Mouse (Mus musculus): ENCODE measurements around the gene Cacng2. TPM values are rescaled to one million over a fixed set of nuclear protein-coding genes. Genes with fewer than 3 reads are reported as not detected.

Cacng2 gene
- polyA plus RNA-seq, 1 experiment from 2014 or later: not detected

GRCm38 (mm10) chr15:78056930-78057329 is 62.9 kb downstream of the Cacng2 start:
- ATAC-seq (ENCODE audit: insufficient number of reproducible peaks, low FRiP score): no peak
- WGBS: 67% methylated on average over 1 of the region's 1 CpGs
- H3K4me2 ChIP-seq: no peak overlapping the region

GRCm38 (mm10) chr15:78050682-78051081 is 69.1 kb downstream of the Cacng2 start:
- no peak for ATAC-seq (ENCODE audit: insufficient number of reproducible peaks, low FRiP score)
- Histone ChIP-seq H3K27me3 (replicated peaks) (no peaks in the 10 kb centered on the region), H3K9me3 (replicated peaks) (0 out of 2 replicates have a peak, but pooled peaks cover 5% of the 10 kb centered on the region), H3K36me3 (no peaks in the 10 kb centered on the region), H3K4me2 (no peak overlapping the region), H3K9ac (no peak overlapping the region), H3K4me1 (replicated peaks) (no peaks in the 10 kb centered on the region), H3K4me3 (no peak overlapping the region), H3K27ac (ENCODE audit: poor library complexity, severe bottlenecking) (no peak overlapping the region)
- 81% methylated on average over 10 of the region's 10 CpGs for WGBS

More at GRCm38 (mm10) chr15:78056930-78057329, 62.9 kb downstream of the Cacng2 start:
- H3K4me3 ChIP-seq: no peak overlapping the region
- H3K27ac ChIP-seq (ENCODE audit: poor library complexity, severe bottlenecking): no peak overlapping the region
- no peak overlapping the region for H3K9ac ChIP-seq
- no peaks in the 10 kb centered on the region for H3K4me1 ChIP-seq (replicated peaks)
- no peaks in the 10 kb centered on the region for H3K36me3 ChIP-seq
- 0 out of 2 replicates have a peak, but pooled peaks cover 5% of the 10 kb centered on the region for H3K9me3 ChIP-seq (replicated peaks)
- no peaks in the 10 kb centered on the region for H3K27me3 ChIP-seq (replicated peaks)

- Histone ChIP-seq H3K9ac (no peak overlapping the region), H3K27ac (ENCODE audit: poor library complexity, severe bottlenecking) (no peak overlapping the region), H3K4me2 (no peak overlapping the region), H3K36me3 (no peaks in the 10 kb centered on the region), H3K4me3 (no peak overlapping the region), H3K4me1 (replicated peaks) (no peaks in the 10 kb centered on the region), H3K27me3 (replicated peaks) (no peaks in the 10 kb centered on the region), H3K9me3 (replicated peaks) (no peaks in the 10 kb centered on the region)
- WGBS: 64% methylated on average over 2 of the region's 2 CpGs
- no peak for ATAC-seq (ENCODE audit: insufficient number of reproducible peaks, low FRiP score)
Observed at GRCm38 (mm10) chr15:78049933-78050332, 69.9 kb downstream of the Cacng2 start.

GRCm38 (mm10) chr15:78045842-78046241 is 74.0 kb downstream of the Cacng2 start:
- Histone ChIP-seq H3K4me3 (no peak overlapping the region), H3K27ac (ENCODE audit: poor library complexity, severe bottlenecking) (no peak overlapping the region), H3K4me1 (replicated peaks) (no peaks in the 10 kb centered on the region), H3K9ac (no peak overlapping the region), H3K36me3 (no peaks in the 10 kb centered on the region), H3K27me3 (replicated peaks) (no peaks in the 10 kb centered on the region), H3K9me3 (replicated peaks) (no peaks in the 10 kb centered on the region), H3K4me2 (no peak overlapping the region)
- 64% methylated on average over 7 of the region's 7 CpGs for WGBS
- no peak for ATAC-seq (ENCODE audit: insufficient number of reproducible peaks, low FRiP score)

- Histone ChIP-seq H3K4me2 (no peak overlapping the region), H3K4me3 (no peak overlapping the region), H3K9ac (no peak overlapping the region), H3K27me3 (replicated peaks) (no peaks in the 10 kb centered on the region), H3K9me3 (replicated peaks) (no peaks in the 10 kb centered on the region), H3K4me1 (replicated peaks) (no peaks in the 10 kb centered on the region), H3K27ac (ENCODE audit: poor library complexity, severe bottlenecking) (no peak overlapping the region), H3K36me3 (no peaks in the 10 kb centered on the region)
- ATAC-seq (ENCODE audit: insufficient number of reproducible peaks, low FRiP score): no peak
- WGBS: 76% methylated on average over 7 of the region's 7 CpGs
Observed at GRCm38 (mm10) chr15:78045314-78045713, 74.5 kb downstream of the Cacng2 start.

- WGBS: 73% methylated on average over 6 of the region's 6 CpGs
- ATAC-seq (ENCODE audit: insufficient number of reproducible peaks, low FRiP score): no peak
- H3K9ac ChIP-seq: no peak overlapping the region
Observed at GRCm38 (mm10) chr15:78044826-78045225, 75.0 kb downstream of the Cacng2 start.

GRCm38 (mm10) chr15:78042706-78043105 is 77.1 kb downstream of the Cacng2 start:
- H3K4me3 ChIP-seq: no peak overlapping the region
- 85% methylated on average over 8 of the region's 8 CpGs for WGBS
- H3K9ac ChIP-seq: no peak overlapping the region
- no peaks in the 10 kb centered on the region for H3K4me1 ChIP-seq (replicated peaks)
- H3K27me3 ChIP-seq (replicated peaks): no peaks in the 10 kb centered on the region
- no peaks in the 10 kb centered on the region for H3K9me3 ChIP-seq (replicated peaks)
- H3K27ac ChIP-seq (ENCODE audit: poor library complexity, severe bottlenecking): no peak overlapping the region
- no peak overlapping the region for H3K4me2 ChIP-seq
- no peaks in the 10 kb centered on the region for H3K36me3 ChIP-seq
- no peak for ATAC-seq (ENCODE audit: insufficient number of reproducible peaks, low FRiP score)

More at GRCm38 (mm10) chr15:78044826-78045225, 75.0 kb downstream of the Cacng2 start:
- Histone ChIP-seq H3K27me3 (replicated peaks) (no peaks in the 10 kb centered on the region), H3K4me2 (no peak overlapping the region), H3K4me3 (no peak overlapping the region), H3K4me1 (replicated peaks) (no peaks in the 10 kb centered on the region), H3K9me3 (replicated peaks) (no peaks in the 10 kb centered on the region), H3K36me3 (no peaks in the 10 kb centered on the region), H3K27ac (ENCODE audit: poor library complexity, severe bottlenecking) (no peak overlapping the region)

- H3K27ac ChIP-seq (ENCODE audit: poor library complexity, severe bottlenecking): no peak overlapping the region
- H3K9ac ChIP-seq: no peak overlapping the region
- H3K27me3 ChIP-seq (replicated peaks): no peaks in the 10 kb centered on the region
- H3K4me3 ChIP-seq: no peak overlapping the region
- H3K4me2 ChIP-seq: no peak overlapping the region
- WGBS: 77% methylated on average over 10 of the region's 10 CpGs
- H3K36me3 ChIP-seq: no peaks in the 10 kb centered on the region
- no peaks in the 10 kb centered on the region for H3K9me3 ChIP-seq (replicated peaks)
- H3K4me1 ChIP-seq (replicated peaks): no peaks in the 10 kb centered on the region
- no peak for ATAC-seq (ENCODE audit: insufficient number of reproducible peaks, low FRiP score)
Observed at GRCm38 (mm10) chr15:78037626-78038025, 82.2 kb downstream of the Cacng2 start.

GRCm38 (mm10) chr15:78036586-78036985 is 83.2 kb downstream of the Cacng2 start:
- WGBS: 54% methylated on average over 2 of the region's 2 CpGs
- Histone ChIP-seq H3K4me1 (replicated peaks) (no peaks in the 10 kb centered on the region), H3K9ac (no peak overlapping the region), H3K4me2 (no peak overlapping the region), H3K9me3 (replicated peaks) (no peaks in the 10 kb centered on the region), H3K27ac (ENCODE audit: poor library complexity, severe bottlenecking) (no peak overlapping the region), H3K4me3 (no peak overlapping the region), H3K27me3 (replicated peaks) (no peaks in the 10 kb centered on the region), H3K36me3 (no peaks in the 10 kb centered on the region)
- ATAC-seq (ENCODE audit: insufficient number of reproducible peaks, low FRiP score): no peak

- Histone ChIP-seq H3K9ac (no peak overlapping the region), H3K4me2 (no peak overlapping the region), H3K9me3 (replicated peaks) (no peaks in the 10 kb centered on the region), H3K4me1 (replicated peaks) (no peaks in the 10 kb centered on the region), H3K27ac (ENCODE audit: poor library complexity, severe bottlenecking) (no peak overlapping the region), H3K27me3 (replicated peaks) (no peaks in the 10 kb centered on the region), H3K36me3 (no peaks in the 10 kb centered on the region), H3K4me3 (no peak overlapping the region)
- no peak for ATAC-seq (ENCODE audit: insufficient number of reproducible peaks, low FRiP score)
- 52% methylated on average over 8 of the region's 8 CpGs for WGBS
Observed at GRCm38 (mm10) chr15:78029938-78030337, 89.9 kb downstream of the Cacng2 start.

GRCm38 (mm10) chr15:78026521-78026920 is 93.3 kb downstream of the Cacng2 start:
- Histone ChIP-seq H3K36me3 (no peaks in the 10 kb centered on the region), H3K9me3 (replicated peaks) (no peaks in the 10 kb centered on the region), H3K4me2 (no peak overlapping the region), H3K4me1 (replicated peaks) (no peaks in the 10 kb centered on the region), H3K4me3 (no peak overlapping the region), H3K27me3 (replicated peaks) (no peaks in the 10 kb centered on the region), H3K9ac (no peak overlapping the region), H3K27ac (ENCODE audit: poor library complexity, severe bottlenecking) (no peak overlapping the region)
- ATAC-seq (ENCODE audit: insufficient number of reproducible peaks, low FRiP score): no peak
- WGBS: 78% methylated on average over 6 of the region's 6 CpGs

- Histone ChIP-seq H3K9me3 (replicated peaks) (no peaks in the 10 kb centered on the region), H3K27me3 (replicated peaks) (no peaks in the 10 kb centered on the region), H3K27ac (ENCODE audit: poor library complexity, severe bottlenecking) (no peak overlapping the region), H3K4me3 (no peak overlapping the region), H3K36me3 (no peaks in the 10 kb centered on the region), H3K9ac (no peak overlapping the region), H3K4me1 (replicated peaks) (no peaks in the 10 kb centered on the region), H3K4me2 (no peak overlapping the region)
- no peak for ATAC-seq (ENCODE audit: insufficient number of reproducible peaks, low FRiP score)
- WGBS: 75% methylated on average over 4 of the region's 4 CpGs
Observed at GRCm38 (mm10) chr15:78024211-78024610, 95.6 kb downstream of the Cacng2 start.

Data from heart, embryonic 12.5 days (tissue).